Mouse (Mus musculus) midbrain, embryonic 10.5 days (tissue): ENCODE data around the gene Tmem132c. TPM values are rescaled to one million over a fixed set of nuclear protein-coding genes. Genes with fewer than 3 reads are reported as not detected.

Experiments
- DNase-seq: peaks from one replicate; pipeline ENCODE4 v3.0.0-alpha.2; 2017; ENCODE audit warnings: low spot score
- H3K27ac ChIP-seq: fragments of 300-500 bp; sonication (generic); replicated peaks from 2 replicates; pipeline ENCODE4 v1.5.1; 2016; ENCODE audit warnings: mild to moderate bottlenecking
- H3K27me3 ChIP-seq: fragments of 300-500 bp; sonication (generic); 2 replicates; pipeline ENCODE4 v1.6.1; 2016; ENCODE audit warnings: low read depth, mild to moderate bottlenecking; ENCODE audit not compliant: poor library complexity, severe bottlenecking
- H3K36me3 ChIP-seq: fragments of 300-500 bp; sonication (generic); 2 replicates; pipeline ENCODE4 v1.6.1; 2016; ENCODE audit warnings: mild to moderate bottlenecking, moderate library complexity
- H3K4me1 ChIP-seq: fragments of 300-500 bp; sonication (generic); 2 replicates; pipeline ENCODE4 v1.6.1; 2016
- H3K4me3 ChIP-seq: fragments of 300-500 bp; sonication (generic); 2 replicates; pipeline ENCODE4 v1.5.1; 2016; ENCODE audit warnings: mild to moderate bottlenecking, moderate library complexity
- H3K9me3 ChIP-seq: fragments of 300-500 bp; sonication (generic); replicated peaks from 2 replicates; pipeline ENCODE4 v1.6.1; 2016; ENCODE audit warnings: mild to moderate bottlenecking
- WGBS: fragments of 180-500 bp; shearing (Covaris S2); methylation state at CpG from one replicate; pipeline ENCODE4 v1.1.7; 2016; 5-methylcytosine and 5-hydroxymethylcytosine counted together
- polyA plus RNA-seq: library from polyadenylated mRNA; unstranded; fragments of >200 nt; fragmentation: Nextera tagmentation; extraction: Ambion mirVana; gene quantifications from 2 replicates; pipeline ENCODE4 v1.2.1, GENCODE M21; 2016

Gene Tmem132c
- polyA plus RNA-seq, 1 experiment from 2014 or later: 34.0 TPM

DNA sequence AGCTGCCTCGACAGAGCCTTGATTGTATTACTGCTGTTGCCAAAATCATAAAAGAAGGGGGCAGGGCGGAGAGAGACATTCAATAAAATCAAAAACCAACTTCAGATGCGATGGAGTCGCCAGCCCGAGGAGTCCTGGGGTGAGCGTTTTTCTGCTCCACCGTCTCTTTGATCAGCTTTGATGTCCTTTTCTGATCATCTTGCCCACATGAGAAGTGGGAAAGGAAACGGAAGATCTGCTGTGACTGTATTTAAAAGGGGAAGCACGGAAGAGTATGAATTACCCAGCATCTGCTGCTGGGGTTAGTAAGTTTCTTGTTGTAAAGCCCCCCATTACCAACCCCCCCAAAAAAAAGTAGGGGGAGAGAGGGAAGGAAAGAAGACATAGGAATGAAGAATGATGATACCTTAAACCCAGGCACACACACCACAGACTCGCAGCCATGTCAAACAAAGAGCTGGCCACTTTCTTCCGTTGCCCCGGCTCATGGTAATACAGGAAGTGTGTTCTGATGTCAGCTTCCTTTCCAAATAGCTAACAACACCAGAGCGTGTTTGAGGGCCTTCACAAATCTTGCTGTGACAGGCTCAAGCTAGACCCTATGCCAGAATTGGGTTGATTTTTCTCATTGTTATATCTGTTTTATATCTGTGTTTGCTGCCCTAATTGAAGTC, 243.3 kb downstream of the Tmem132c start:
- Histone ChIP-seq H3K27ac (peak overlapping the region; percentile 55), H3K36me3 (peaks cover 35% of the 10 kb centered on the region), H3K4me1 (peaks cover 20% of the 10 kb centered on the region), H3K4me3 (no peak overlapping the region), H3K9me3 (peaks cover 13% of the 10 kb centered on the region), H3K27me3 (no peaks in the 10 kb centered on the region)
- WGBS: 67% methylated on average over 13 of the region's 13 CpGs
- DNase-seq: no peak

DNA sequence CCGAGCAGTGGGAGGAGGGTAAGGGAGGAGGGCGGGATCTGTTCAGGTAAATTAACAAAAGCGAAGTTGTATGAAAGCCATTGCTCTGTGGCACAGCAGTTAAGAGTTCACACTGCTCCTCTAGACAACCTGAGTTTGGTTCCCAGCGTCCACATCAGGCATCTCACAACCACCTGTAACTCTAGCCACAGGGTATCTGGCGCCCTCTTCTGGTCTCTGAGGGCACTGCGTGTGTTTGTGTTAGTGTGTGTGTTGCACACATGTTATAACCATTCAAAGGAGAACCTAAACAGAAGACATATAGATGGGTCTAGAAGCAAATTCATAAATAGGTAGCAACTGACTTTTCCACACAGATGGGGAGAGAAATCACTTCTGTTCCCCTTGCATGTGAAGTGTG, 245.6 kb downstream of the Tmem132c start:
- H3K27ac ChIP-seq: no peak overlapping the region
- H3K27me3 ChIP-seq: no peaks in the 10 kb centered on the region
- H3K36me3 ChIP-seq: peaks cover 24% of the 10 kb centered on the region
- DNase-seq: no peak
- peaks cover 13% of the 10 kb centered on the region for H3K9me3 ChIP-seq
- no peak overlapping the region for H3K4me3 ChIP-seq
- H3K4me1 ChIP-seq: peaks cover 20% of the 10 kb centered on the region
- WGBS: 87% methylated on average over 6 of the region's 6 CpGs

DNA sequence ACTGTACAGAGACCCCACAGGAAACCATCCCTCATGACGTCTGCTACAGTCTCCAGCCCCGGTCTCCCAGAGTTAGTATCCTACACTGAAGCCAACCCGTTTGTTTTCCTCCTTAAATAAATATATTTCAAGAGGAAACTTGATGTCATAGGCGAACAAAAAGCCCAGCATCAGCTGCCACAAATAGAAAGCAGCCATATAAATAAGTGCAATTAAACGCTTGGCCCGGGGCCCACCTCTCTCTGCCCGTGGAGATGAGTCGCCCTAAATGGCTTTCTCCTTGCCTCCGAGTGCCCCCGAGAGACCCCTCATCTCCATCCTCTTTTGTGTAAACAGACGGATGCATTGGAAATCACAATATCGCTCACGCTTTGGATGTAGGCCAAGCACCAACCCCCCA, 247.1 kb downstream of the Tmem132c start:
- DNase-seq: no peak
- peaks cover 24% of the 10 kb centered on the region for H3K36me3 ChIP-seq
- H3K4me3 ChIP-seq: no peak overlapping the region
- H3K27ac ChIP-seq: no peak overlapping the region
- peaks cover 18% of the 10 kb centered on the region for H3K4me1 ChIP-seq
- no peaks in the 10 kb centered on the region for H3K27me3 ChIP-seq
- peaks cover 13% of the 10 kb centered on the region for H3K9me3 ChIP-seq
- 95% methylated on average over 13 of the region's 13 CpGs for WGBS

DNA sequence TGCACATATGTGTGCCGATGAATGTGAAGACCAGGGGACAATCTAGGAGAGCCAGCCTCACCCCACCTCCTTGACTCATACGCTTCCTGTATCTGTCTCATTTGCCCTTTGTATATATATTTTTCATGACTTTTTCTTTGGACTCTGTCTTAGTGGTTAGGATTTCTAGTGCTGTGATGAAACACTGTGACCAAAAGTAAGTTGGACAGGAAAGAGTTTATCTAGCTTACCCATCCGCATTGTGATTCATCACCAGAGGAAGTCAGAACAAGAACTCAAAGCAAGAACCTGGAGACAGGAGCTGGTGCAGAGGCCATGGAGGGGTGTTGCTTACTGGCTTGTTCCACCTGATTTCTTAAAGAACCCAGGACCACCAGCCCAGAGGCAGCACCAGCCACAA, 250.1 kb downstream of the Tmem132c start:
- peaks cover 9% of the 10 kb centered on the region for H3K9me3 ChIP-seq
- no peak overlapping the region for H3K4me3 ChIP-seq
- WGBS: 94% methylated on average over 3 of the region's 3 CpGs
- H3K4me1 ChIP-seq: peaks cover 1% of the 10 kb centered on the region; the same call in 1 of the 2 replicates
- DNase-seq: no peak
- H3K27me3 ChIP-seq: no peaks in the 10 kb centered on the region
- H3K36me3 ChIP-seq: peaks cover 20% of the 10 kb centered on the region
- no peak overlapping the region for H3K27ac ChIP-seq

DNA sequence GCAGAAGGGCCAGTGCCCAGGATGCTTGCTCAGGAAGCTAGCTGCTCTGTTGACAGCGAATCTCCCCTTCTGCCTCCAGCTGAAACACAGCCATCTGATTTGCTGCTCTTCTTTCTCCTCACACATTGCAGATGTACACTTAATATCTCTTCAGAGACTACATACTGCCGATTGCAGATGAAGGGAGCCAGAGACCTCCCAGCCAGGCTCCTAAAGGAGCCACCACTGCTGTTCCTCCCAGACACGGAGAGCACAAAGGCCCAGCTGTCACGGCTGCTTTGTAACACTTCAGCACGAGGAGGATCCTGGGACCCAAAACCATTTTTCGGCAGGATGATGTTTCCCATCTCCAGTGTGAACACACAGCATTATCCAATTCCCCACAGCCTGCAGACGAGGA, 255.3 kb downstream of the Tmem132c start:
- H3K4me1 ChIP-seq: peaks cover 5% of the 10 kb centered on the region; the same call in 1 of the 2 replicates
- 73% methylated on average over 7 of the region's 7 CpGs for WGBS
- H3K4me3 ChIP-seq: no peak overlapping the region
- H3K27ac ChIP-seq: peak overlapping the region; percentile 61; the same call in 1 of the 2 replicates
- no peaks in the 10 kb centered on the region for H3K9me3 ChIP-seq
- no peaks in the 10 kb centered on the region for H3K36me3 ChIP-seq
- DNase-seq: no peak
- no peaks in the 10 kb centered on the region for H3K27me3 ChIP-seq

GRCm38 (mm10) chr5:127499151-127499827, 257.7 kb downstream of the Tmem132c start:
- peaks cover 5% of the 10 kb centered on the region; the same call in 1 of the 2 replicates for H3K4me1 ChIP-seq
- 90% methylated on average over 12 of the region's 12 CpGs for WGBS

DNA sequence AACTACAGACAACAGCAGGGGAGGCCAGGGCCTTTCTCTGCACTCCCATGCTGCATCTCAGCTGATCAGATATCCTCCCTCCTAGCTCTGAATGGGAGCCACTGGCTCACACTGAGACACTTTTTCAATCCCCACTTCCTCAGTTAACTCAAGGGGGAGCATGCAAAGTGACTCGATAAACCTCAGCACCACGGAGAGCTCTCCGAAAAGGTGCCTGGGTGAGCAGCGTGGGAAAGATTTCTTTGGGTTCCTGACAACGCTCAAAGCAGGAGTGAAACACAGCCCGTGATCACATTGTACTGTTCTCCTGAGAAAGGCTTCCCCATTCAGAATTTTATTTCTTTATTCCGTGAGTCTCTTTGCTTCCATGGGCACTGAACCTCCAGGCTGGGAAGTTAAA, 261.2 kb downstream of the Tmem132c start:
- Histone ChIP-seq H3K4me1 (no peaks in the 10 kb centered on the region), H3K4me3 (no peak overlapping the region), H3K36me3 (peaks cover 17% of the 10 kb centered on the region), H3K27me3 (no peaks in the 10 kb centered on the region), H3K9me3 (no peaks in the 10 kb centered on the region), H3K27ac (no peak overlapping the region)
- WGBS: 42% methylated on average over 7 of the region's 7 CpGs
- DNase-seq: no peak

More at GRCm38 (mm10) chr5:127499151-127499827, 257.7 kb downstream of the Tmem132c start:
- no peak for DNase-seq
- H3K4me3 ChIP-seq: no peak overlapping the region
- H3K27me3 ChIP-seq: no peaks in the 10 kb centered on the region
- H3K9me3 ChIP-seq: no peaks in the 10 kb centered on the region
- no peaks in the 10 kb centered on the region for H3K36me3 ChIP-seq
- H3K27ac ChIP-seq: no peak overlapping the region

DNA sequence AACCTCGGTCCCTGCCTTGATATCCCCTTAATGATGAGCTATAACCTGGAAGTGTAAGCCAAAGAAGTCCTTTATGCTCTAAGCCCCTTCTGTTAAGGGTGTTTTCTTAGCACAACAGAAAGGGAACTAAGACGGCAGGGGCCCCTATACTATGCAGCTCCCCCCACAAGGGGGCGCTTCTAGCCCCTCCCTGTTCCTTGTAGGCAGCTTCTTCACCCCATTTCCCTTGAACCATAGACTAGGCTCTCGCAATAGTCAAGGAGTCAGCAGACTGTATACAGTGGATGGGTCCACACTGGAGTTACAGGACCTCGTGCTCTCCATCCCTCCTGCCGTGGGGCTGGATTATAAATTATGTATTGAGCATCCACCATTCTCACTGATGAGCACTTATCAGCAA, 264.1 kb downstream of the Tmem132c start:
- DNase-seq: no peak
- Histone ChIP-seq H3K4me1 (no peaks in the 10 kb centered on the region), H3K9me3 (no peaks in the 10 kb centered on the region), H3K27ac (no peak overlapping the region), H3K36me3 (peaks cover 17% of the 10 kb centered on the region), H3K4me3 (no peak overlapping the region), H3K27me3 (no peaks in the 10 kb centered on the region)
- 82% methylated on average over 6 of the region's 6 CpGs for WGBS

DNA sequence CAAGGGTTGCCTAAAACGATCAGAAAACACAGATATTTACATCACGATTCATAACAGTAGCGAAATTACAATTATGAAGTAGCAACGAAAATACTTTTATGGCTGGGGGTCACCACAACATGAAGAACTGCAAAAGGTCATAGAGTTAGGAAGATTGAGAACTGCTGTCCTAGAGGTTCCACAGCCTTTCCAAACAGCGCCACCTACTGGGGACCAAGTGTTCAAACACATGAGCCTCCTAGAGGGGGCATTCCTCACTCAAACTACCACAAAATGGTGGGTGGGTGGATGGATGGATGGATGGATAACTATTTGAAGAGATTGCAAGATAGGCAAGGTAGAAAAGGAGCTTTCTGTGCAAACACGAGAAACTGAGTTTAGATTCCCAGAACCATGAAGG, 270.0 kb downstream of the Tmem132c start:
- WGBS: 91% methylated on average over 6 of the region's 6 CpGs
- H3K27ac ChIP-seq: no peak overlapping the region
- H3K4me3 ChIP-seq: no peak overlapping the region
- no peak for DNase-seq
- no peaks in the 10 kb centered on the region for H3K9me3 ChIP-seq
- no peaks in the 10 kb centered on the region for H3K4me1 ChIP-seq
- H3K36me3 ChIP-seq: peaks cover 2% of the 10 kb centered on the region; the same call in 1 of the 2 replicates
- H3K27me3 ChIP-seq: no peaks in the 10 kb centered on the region

DNA sequence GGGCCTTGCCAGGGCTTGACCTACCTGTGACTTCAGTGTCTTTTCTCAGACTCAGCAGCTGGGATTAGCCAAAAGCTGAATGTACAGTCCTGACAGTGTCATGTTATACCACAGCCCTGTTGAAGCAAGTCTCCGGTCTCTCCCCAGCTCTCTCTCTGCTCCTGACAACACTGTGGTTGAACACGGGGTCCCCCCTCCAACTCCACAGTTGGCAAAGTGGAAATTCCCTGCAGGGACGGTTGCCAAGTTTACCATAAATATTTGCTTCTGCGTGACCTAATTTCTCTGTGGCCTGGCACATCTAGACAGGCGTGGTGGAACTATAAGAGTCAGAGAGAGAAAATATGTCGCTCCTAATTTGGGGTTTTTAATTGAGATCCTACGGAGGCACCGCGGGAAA, 274.4 kb downstream of the Tmem132c start:
- no peak overlapping the region for H3K27ac ChIP-seq
- H3K4me1 ChIP-seq: peaks cover 9% of the 10 kb centered on the region
- no peak overlapping the region for H3K4me3 ChIP-seq
- WGBS: 96% methylated on average over 9 of the region's 9 CpGs
- H3K9me3 ChIP-seq: no peaks in the 10 kb centered on the region
- no peaks in the 10 kb centered on the region for H3K27me3 ChIP-seq
- no peak for DNase-seq
- no peaks in the 10 kb centered on the region for H3K36me3 ChIP-seq

DNA sequence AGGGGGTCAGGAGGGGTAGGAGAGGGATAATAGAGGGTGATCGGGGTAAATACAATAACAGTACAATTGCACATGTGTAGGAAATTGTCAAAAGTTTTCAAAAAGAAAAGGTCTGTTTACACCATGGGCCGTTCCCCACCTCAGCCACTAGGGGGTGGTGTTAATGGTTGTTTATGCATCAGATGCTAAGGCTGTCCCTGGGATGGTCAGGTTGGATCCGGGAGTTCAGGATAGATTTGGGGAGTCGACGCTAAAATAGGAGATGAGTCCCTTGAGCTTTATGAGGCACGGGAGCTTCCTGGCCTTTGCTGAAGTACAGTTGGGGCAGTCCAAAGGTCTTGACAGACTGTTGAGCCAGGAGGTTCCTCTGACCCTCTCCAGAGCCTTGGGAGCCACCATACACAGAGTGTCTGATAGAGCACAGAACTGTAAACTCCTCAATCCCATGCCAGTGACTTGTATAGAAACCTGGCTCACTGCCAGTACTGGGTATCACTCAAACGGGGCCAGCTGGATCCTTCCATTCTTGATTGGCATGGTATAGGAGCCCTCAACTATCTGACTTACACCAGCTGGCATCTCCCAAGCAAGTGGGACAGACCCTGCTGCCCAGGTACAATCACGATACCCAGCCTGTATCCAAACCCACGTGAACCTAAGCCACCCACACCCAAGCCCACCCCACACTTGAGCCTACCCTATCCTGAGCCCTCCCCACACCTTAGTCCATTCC, 281.3 kb downstream of the Tmem132c start:
- Histone ChIP-seq H3K36me3 (no peaks in the 10 kb centered on the region), H3K4me1 (peaks cover 17% of the 10 kb centered on the region), H3K27ac (no peak overlapping the region), H3K4me3 (no peak overlapping the region), H3K9me3 (no peaks in the 10 kb centered on the region), H3K27me3 (no peaks in the 10 kb centered on the region)
- DNase-seq: no peak
- 73% methylated on average over 9 of the region's 9 CpGs for WGBS

- Histone ChIP-seq H3K9me3 (no peaks in the 10 kb centered on the region), H3K36me3 (no peaks in the 10 kb centered on the region), H3K27me3 (no peaks in the 10 kb centered on the region), H3K4me1 (no peaks in the 10 kb centered on the region), H3K27ac (no peak overlapping the region), H3K4me3 (no peak overlapping the region)
- no peak for DNase-seq
- WGBS: 83% methylated on average over 10 of the region's 10 CpGs
These were observed 285.9 kb downstream of the Tmem132c start for GRCm38 (mm10) chr5:127527344-127527974.
